Mouse (Mus musculus) liver, embryonic 16.5 days (tissue): Measurements from ENCODE around the gene Olfr666. TPM values are rescaled to one million over a fixed set of nuclear protein-coding genes. Genes with fewer than 3 reads are reported as not detected.
"Not testable (repeated sequence)": the region's sequence is repeated elsewhere in the genome, so short reads cannot be mapped to it uniquely, and the experiment has no call there.

Source experiments
- ATAC-seq: fragments of 200-750 bp; cut with Nextera tagmentation; 2 replicates; pipeline ENCODE4 v1.8.0; 2017; ENCODE audit warnings: low read depth, mild to moderate bottlenecking, moderate number of reproducible peaks, moderate library complexity
- H3K27ac ChIP-seq: fragments of 300-500 bp; sonication (generic); 2 replicates; pipeline ENCODE4 v1.5.1; 2014; ENCODE audit warnings: mild to moderate bottlenecking, low read length
- H3K27me3 ChIP-seq: fragments of 300-500 bp; sonication (generic); 2 replicates; pipeline ENCODE4 v1.6.1; 2014; ENCODE audit warnings: low read depth, low read length, mixed read lengths; ENCODE audit not compliant: control insufficient read depth, insufficient read depth
- H3K36me3 ChIP-seq: fragments of 300-500 bp; sonication (generic); 2 replicates; pipeline ENCODE4 v1.6.1; 2014; ENCODE audit warnings: mild to moderate bottlenecking; ENCODE audit not compliant: control insufficient read depth, insufficient read depth
- H3K4me1 ChIP-seq: fragments of 300-500 bp; sonication (generic); 2 replicates; pipeline ENCODE4 v1.6.1; 2014; ENCODE audit warnings: low read depth, low read length, mixed read lengths; ENCODE audit not compliant: control insufficient read depth
- H3K4me2 ChIP-seq: fragments of 300-500 bp; sonication (generic); 2 replicates; pipeline ENCODE4 v1.6.1; 2014; ENCODE audit warnings: low read depth, low read length, mixed read lengths
- H3K4me3 ChIP-seq: fragments of 300-500 bp; sonication (generic); 2 replicates; pipeline ENCODE4 v1.5.1; 2014; ENCODE audit warnings: low read depth, mild to moderate bottlenecking, low read length
- H3K9ac ChIP-seq: fragments of 300-500 bp; sonication (generic); 2 replicates; pipeline ENCODE4 v1.6.1; 2014; ENCODE audit warnings: low read depth, low read length
- H3K9me3 ChIP-seq: fragments of 300-500 bp; sonication (generic); replicated peaks from 2 replicates; pipeline ENCODE4 v1.6.1; 2016; ENCODE audit warnings: low read length; ENCODE audit not compliant: control insufficient read depth
- WGBS: fragments of 180-500 bp; shearing (Covaris S2); extraction: QIAGEN DNeasy Blood & Tissue Kit; methylation state at CpG from one replicate; pipeline ENCODE4 v1.1.7; 2014; ENCODE audit not compliant: insufficient replicate concordance; 5-methylcytosine and 5-hydroxymethylcytosine counted together
- polyA plus RNA-seq: library from polyadenylated mRNA; unstranded; fragments of >200 nt; fragmentation: Nextera tagmentation; extraction: Ambion mirVana; gene quantifications from 2 replicates; pipeline ENCODE4 v1.2.1, GENCODE M21; 2015

Olfr666 gene
- polyA plus RNA-seq, result 0.05 TPM in 1 of 2 replicates, not detected in the other

DNA sequence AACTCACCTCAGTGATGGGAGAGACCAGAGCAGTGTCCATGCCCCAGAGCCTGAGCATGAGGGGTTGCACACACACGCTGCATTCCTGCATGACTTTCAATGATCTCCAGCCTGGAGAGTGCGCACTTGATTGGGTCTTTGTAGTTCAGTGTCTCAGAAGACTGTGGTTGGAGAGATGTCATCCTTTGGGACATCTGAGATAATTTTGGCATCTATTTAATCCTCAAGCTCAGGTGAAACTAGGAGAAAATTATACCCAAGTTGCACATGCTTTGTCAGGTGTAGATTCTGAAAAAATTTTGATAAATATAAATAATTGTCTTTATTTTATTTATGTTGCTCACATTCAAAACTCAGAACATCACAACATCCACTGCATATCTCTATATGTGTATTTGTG is at the start of gene Olfr666:
Olfr666 (minus strand) TSS at position 101 of the 400 bp plus-strand sequence.
- 63% methylated on average over 2 of the region's 2 CpGs for WGBS
- Histone ChIP-seq H3K27ac (no peak within 1 kb of the TSS), H3K4me3 (no peak within 1 kb of the TSS), H3K27me3 (no peaks in the 10 kb centered on the region), H3K4me2 (no peak within 1 kb of the TSS), H3K9me3 (no peaks in the 10 kb centered on the region), H3K9ac (no peak within 1 kb of the TSS), H3K4me1 (no peaks in the 10 kb centered on the region), H3K36me3 (no peaks in the 10 kb centered on the region)
- no peak for ATAC-seq

DNA sequence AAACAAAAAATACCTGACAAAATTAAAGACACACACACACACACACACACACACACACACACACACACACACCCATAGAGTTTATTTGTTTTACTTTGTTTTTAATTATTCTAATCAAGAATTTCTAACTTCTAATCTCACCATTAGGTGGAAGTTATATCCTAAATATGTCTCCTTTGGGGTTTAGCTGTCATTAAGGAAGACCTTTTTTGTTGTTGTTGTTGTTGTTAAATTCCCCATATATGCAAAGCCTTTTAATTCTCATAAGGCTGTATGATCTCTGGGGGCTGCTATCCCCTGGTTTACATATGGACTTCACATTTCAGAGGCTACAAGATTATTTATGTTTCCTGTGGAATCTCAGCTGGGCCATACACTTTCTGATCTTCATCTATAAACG is 38.2 kb upstream of the Olfr666 start, which contains the start of gene Olfr669:
Olfr669 (plus strand) TSS at position 301 of the 400 bp plus-strand sequence.
- Histone ChIP-seq H3K27ac (no peak within 1 kb of the TSS), H3K36me3 (no peaks in the 10 kb centered on the region), H3K27me3 (no peaks in the 10 kb centered on the region), H3K9ac (no peak within 1 kb of the TSS), H3K9me3 (no peaks in the 10 kb centered on the region), H3K4me1 (no peaks in the 10 kb centered on the region), H3K4me2 (no peak within 1 kb of the TSS), H3K4me3 (no peak within 1 kb of the TSS)
- 54% methylated on average over 1 of the region's 1 CpGs for WGBS
- no peak for ATAC-seq

DNA sequence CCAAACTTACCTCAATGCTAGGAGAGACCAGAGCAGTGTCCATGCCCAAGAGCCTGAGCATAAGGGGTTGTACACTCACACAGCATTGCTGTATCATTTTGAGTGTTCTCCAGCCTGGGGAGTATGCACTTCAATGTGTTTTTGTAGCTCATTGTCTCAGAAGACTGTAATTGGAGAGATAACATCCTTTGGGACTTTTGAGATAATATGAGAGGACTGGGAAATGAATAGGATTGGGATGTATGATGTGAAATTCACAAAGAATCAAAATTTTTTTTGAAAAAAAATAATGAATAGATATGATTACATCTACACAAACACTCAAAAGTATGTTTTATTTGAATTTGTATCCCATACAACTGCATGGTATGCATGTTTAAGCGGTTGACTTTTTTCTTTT is 32.2 kb upstream of the Olfr666 start, which contains the start of gene Olfr668:
Olfr668 (minus strand) TSS at position 101 of the 400 bp plus-strand sequence.
- Histone ChIP-seq H3K27me3 (no peaks in the 10 kb centered on the region), H3K4me2 (no peak within 1 kb of the TSS), H3K4me1 (no peaks in the 10 kb centered on the region), H3K36me3 (no peaks in the 10 kb centered on the region), H3K9ac (no peak within 1 kb of the TSS), H3K4me3 (no peak within 1 kb of the TSS), H3K9me3 (no peaks in the 10 kb centered on the region), H3K27ac (no peak within 1 kb of the TSS)
- 52% methylated on average over 1 of the region's 1 CpGs for WGBS
- no peak for ATAC-seq

DNA sequence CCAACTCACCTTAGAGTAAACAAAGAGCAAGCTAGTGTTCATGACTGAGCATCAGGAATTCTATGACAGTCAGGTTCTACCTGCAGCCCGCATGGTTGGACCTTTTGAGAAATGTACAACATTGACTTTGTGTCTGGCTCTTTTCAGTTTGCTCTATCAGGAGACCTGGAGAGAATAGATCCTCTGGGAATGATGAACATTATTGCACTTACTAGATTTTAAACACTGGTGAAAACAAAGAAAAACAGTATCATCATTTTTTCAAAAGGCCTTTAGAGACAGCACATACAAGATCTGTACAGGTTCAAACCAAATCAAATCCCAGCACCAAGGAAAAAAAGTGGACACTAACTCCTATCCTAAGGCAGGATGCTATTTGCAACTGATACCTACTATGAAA is 25.6 kb upstream of the Olfr666 start, which contains the start of gene Olfr667:
Olfr667 (minus strand) TSS at position 101 of the 400 bp plus-strand sequence.
- WGBS, result 67% methylated on average over 1 of the region's 1 CpGs
- no peak within 1 kb of the TSS for H3K4me3 ChIP-seq
- H3K27me3 ChIP-seq, result no peaks in the 10 kb centered on the region
- ATAC-seq, result no peak
- no peaks in the 10 kb centered on the region for H3K9me3 ChIP-seq
- H3K36me3 ChIP-seq, result no peaks in the 10 kb centered on the region
- no peak within 1 kb of the TSS for H3K27ac ChIP-seq
- no peak within 1 kb of the TSS for H3K4me2 ChIP-seq
- no peaks in the 10 kb centered on the region for H3K4me1 ChIP-seq
- no peak within 1 kb of the TSS for H3K9ac ChIP-seq

- Histone ChIP-seq H3K4me1 (no peaks in the 10 kb centered on the region), H3K27ac (no peak within 1 kb of the TSS), H3K4me2 (no peak within 1 kb of the TSS), H3K9ac (no peak within 1 kb of the TSS), H3K27me3 (no peaks in the 10 kb centered on the region), H3K36me3 (no peaks in the 10 kb centered on the region), H3K9me3 (no peaks in the 10 kb centered on the region), H3K4me3 (no peak within 1 kb of the TSS)
- WGBS, result 11% methylated on average over 1 of the region's 1 CpGs
- ATAC-seq, result no peak
Measured at GRCm38 (mm10) chr7:104877731-104878130, 18.0 kb downstream of the Olfr666 start, which contains the start of gene Olfr665. Olfr665 (plus strand) TSS chr7:104878031.

DNA sequence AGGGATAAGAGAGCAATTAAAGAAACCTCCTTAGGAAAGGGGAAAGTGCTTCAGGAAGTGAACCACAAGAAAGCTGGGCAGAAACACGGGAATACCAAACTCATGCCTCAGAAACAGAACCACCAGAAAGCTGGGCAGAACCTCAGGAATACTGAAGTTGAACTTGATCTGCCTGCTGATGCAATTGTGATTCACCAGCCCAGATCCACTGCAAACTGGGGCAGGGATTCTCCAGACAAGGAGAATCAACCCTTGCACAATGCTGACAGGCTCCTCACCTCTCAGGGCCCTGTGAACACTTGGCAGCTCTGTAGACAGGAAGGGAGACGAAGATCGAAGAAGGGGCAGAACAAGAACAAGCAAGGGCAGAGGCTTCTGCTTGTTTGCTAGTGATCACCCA is 34.4 kb downstream of the Olfr666 start:
- Histone ChIP-seq H3K4me1 (no peaks in the 10 kb centered on the region), H3K9me3 (no peaks in the 10 kb centered on the region), H3K36me3 (no peaks in the 10 kb centered on the region), H3K4me3 (no peak overlapping the region), H3K9ac (no peak overlapping the region), H3K27me3 (no peaks in the 10 kb centered on the region), H3K27ac (no peak overlapping the region), H3K4me2 (no peak overlapping the region)
- no peak for ATAC-seq
- 64% methylated on average over 3 of the region's 3 CpGs for WGBS

DNA sequence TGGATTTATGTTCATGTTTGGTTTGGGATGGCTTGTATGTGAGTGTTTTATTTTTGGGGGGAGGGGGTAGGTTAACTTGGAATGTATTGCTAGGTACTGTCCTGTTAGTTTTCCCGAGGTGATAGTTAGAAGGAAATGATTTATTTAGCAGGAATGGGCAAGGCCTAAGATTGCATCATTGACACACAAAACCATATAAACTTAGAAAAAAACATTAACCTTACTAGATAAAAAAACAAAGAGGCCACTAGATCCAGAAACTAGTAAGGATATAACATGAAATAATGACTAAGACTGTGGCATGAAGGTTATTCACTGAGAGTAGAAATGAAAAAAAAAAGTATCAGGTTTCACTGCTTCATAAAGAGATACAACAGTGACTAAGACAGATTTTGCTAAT is 38.1 kb downstream of the Olfr666 start:
- WGBS, result 36% methylated on average over 1 of the region's 1 CpGs
- ATAC-seq, result no peak
- Histone ChIP-seq H3K9ac (no peak overlapping the region), H3K27me3 (no peaks in the 10 kb centered on the region), H3K4me2 (no peak overlapping the region), H3K4me3 (no peak overlapping the region), H3K4me1 (no peaks in the 10 kb centered on the region), H3K27ac (no peak overlapping the region), H3K9me3 (no peaks in the 10 kb centered on the region), H3K36me3 (no peaks in the 10 kb centered on the region)

GRCm38 (mm10) chr7:104856709-104857108 is 39.0 kb downstream of the Olfr666 start, which contains the start of gene Usp17la:
Usp17la (plus strand) TSS chr7:104857009.
- not testable (repeated sequence) for H3K27me3 ChIP-seq
- WGBS, result 51% methylated on average over 2 of the region's 2 CpGs

DNA sequence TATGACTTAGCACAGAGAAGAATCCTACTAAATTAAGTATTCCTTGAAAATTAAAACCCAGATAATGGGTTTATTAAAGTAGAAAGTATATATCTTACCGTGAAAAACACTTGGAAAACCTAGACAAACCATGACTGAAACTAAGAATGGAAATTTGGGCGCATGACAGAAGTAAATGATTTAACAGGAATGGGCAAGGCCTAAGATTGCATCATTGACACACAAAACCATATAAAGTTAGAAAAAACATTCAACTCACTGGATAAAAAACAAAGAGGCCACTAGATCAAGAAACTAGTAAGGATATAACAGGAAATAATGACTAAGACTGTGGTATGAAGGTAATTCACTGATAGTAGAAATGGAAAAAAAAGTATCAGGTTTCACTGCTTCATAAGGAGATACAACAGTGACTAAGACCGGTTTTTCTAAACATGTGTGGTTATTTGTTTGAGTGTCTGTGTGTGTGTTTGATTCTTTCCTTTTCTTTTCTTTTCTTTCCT is 40.5 kb downstream of the Olfr666 start:
- Histone ChIP-seq H3K27ac (no peak overlapping the region), H3K36me3 (no peaks in the 10 kb centered on the region), H3K9me3 (no peaks in the 10 kb centered on the region), H3K4me1 (no peaks in the 10 kb centered on the region), H3K9ac (no peak overlapping the region), H3K27me3 (no peaks in the 10 kb centered on the region), H3K4me3 (no peak overlapping the region), H3K4me2 (no peak overlapping the region)
- 56% methylated on average over 3 of the region's 3 CpGs for WGBS
- no peak for ATAC-seq

More at GRCm38 (mm10) chr7:104856709-104857108, 39.0 kb downstream of the Olfr666 start, which contains the start of gene Usp17la:
- H3K4me1 ChIP-seq, H3K27ac ChIP-seq, H3K4me3 ChIP-seq, H3K9ac ChIP-seq, H3K9me3 ChIP-seq, ATAC-seq, H3K36me3 ChIP-seq, H3K4me2 ChIP-seq: not testable (repeated sequence)
